Mouse (Mus musculus): Measurements from ENCODE around the gene Olfr1424. TPM values are rescaled to one million over a fixed set of nuclear protein-coding genes. Genes with fewer than 3 reads are reported as not detected.

Gene Olfr1424
- not detected for polyA plus RNA-seq (2017; shearing (Covaris generic))

DNA sequence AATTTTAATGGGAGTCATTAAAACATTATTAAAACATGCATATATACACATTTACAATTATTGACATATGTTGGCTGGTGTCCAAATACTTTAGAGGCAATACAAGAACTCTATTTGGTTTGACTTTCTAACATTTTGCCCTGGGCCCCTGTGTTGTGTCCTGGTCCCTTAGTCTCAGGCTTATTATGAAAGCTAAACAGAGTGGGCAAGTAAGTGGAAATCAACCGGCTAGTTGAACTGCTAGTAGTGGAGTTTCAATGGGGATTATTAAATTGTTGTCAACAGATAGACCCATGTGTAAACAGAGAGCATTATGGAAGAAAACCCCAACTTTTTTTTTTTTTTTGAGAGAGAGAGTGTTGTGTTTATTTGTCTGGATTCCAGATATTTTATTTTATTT is at the start of gene Olfr1424:
Gene Olfr1424 (minus strand): TSS at position 101 of the 400 bp plus-strand sequence.

DNA sequence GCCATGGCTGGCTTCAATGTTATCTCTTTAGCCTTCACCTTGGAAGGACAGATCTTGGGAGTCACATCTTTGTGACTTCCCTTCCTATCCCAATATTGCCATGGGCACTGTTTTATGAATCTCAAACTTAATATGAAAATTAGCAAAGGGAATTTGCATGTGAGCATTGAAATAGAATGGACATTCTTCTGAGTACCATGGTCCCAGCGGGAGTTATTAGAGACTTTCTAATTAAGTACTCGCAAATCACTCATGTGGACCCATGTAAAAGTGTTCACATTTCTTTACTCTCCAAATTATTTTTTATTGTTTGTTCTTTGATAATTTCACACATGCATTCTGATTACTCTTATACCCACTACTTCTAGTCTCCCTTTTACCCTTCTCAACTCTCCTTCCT is 40.8 kb upstream of the Olfr1424 start, which contains the start of gene Olfr1427:
Gene Olfr1427 (minus strand): TSS at position 101 of the 400 bp plus-strand sequence.

DNA sequence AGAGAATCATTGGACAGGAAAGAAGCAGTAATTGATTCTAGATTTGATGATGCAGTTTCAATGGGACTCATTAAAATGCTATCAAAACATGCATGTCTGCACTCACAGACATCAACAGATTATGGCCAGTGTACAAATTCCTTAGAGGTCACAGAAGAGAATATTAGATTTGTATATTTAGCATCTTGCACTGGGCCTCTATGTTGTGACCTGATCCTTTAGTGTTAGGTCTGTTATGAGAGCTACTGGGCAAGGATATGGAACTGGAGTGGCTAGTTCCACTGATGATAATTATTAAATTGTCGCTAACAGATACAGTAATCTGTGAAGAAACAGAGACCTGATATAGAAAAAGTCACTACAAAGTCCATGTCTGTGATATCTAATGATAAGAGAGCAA is 29.4 kb upstream of the Olfr1424 start, which contains the start of gene Olfr1426:
Gene Olfr1426 (minus strand): TSS at position 101 of the 400 bp plus-strand sequence.

DNA sequence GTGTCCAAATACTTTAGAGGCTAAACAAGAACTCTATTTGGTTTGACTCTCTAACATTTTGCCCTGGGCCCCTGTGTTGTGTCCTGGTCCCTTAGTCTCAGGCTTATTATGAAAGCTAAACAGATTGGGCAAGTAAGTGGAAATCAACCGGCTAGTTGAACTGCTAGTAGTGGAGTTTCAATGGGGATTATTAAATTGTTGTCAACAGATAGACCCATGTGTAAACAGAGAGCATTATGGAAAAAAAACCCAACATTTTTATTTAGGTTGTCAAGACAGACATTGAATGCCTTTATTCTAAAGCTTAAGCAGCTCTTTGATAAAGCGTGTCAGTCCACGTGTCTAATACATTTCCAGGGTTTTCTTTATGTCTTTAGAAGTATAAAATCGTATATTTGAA is 15.1 kb upstream of the Olfr1424 start, which contains the start of gene Olfr1425:
Gene Olfr1425 (minus strand): TSS at position 101 of the 400 bp plus-strand sequence.

DNA sequence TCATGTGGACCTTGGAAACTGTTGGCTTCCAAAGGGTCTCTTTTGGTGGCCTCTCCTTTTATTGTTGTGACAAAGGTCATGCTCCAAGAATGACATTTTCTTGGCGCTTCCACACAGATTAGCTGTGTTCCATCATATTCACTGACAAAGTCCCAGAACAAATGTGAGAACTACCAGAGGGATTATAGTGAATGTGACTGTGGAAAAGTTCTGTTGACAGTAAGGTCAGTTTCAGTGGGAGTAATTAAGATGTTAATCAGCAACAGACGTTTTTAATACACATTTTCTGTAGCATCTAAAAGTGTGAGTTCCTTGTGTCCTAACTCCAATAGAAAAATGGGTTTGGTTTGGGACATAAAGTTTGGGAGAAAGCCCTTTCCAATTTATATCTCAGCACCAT is 21.3 kb downstream of the Olfr1424 start, which contains the start of gene Olfr1423:
Gene Olfr1423 (minus strand): TSS at position 101 of the 400 bp plus-strand sequence.

Other genes starting within 250 kb of the Olfr1424 start
- 2.6 TPM for gene Stx3, start 243.3 kb downstream of the Olfr1424 start, polyA plus RNA-seq (2017; shearing (Covaris generic))
- gene Olfr1417, start 223.5 kb downstream of the Olfr1424 start, polyA plus RNA-seq (2017; shearing (Covaris generic)): not detected
- not detected for gene Olfr1418, start 201.6 kb downstream of the Olfr1424 start, polyA plus RNA-seq (2017; shearing (Covaris generic))
- not detected for gene Olfr1419, start 187.6 kb downstream of the Olfr1424 start, polyA plus RNA-seq (2017; shearing (Covaris generic))
- gene Olfr1420, start 176.1 kb downstream of the Olfr1424 start, polyA plus RNA-seq (2017; shearing (Covaris generic)): 0.17 TPM
- gene Patl1, start 150.3 kb downstream of the Olfr1424 start, polyA plus RNA-seq (2017; shearing (Covaris generic)): 20.6 TPM
- gene Osbp, start 96.7 kb downstream of the Olfr1424 start, polyA plus RNA-seq (2017; shearing (Covaris generic)): 4.1 TPM
- gene Olfr1423, start 21.4 kb downstream of the Olfr1424 start, polyA plus RNA-seq (2017; shearing (Covaris generic)): not detected
- gene Olfr1425, start 15.0 kb upstream of the Olfr1424 start, polyA plus RNA-seq (2017; shearing (Covaris generic)): not detected
- not detected for gene Olfr1426, start 29.3 kb upstream of the Olfr1424 start, polyA plus RNA-seq (2017; shearing (Covaris generic))
- gene Olfr1427, start 40.7 kb upstream of the Olfr1424 start, polyA plus RNA-seq (2017; shearing (Covaris generic)): not detected
- not detected for gene Olfr1428, start 53.2 kb upstream of the Olfr1424 start, polyA plus RNA-seq (2017; shearing (Covaris generic))
- not detected for gene Olfr76, start 60.5 kb upstream of the Olfr1424 start, polyA plus RNA-seq (2017; shearing (Covaris generic))
- 0.10 TPM for gene Olfr1555-ps1, start 107.4 kb upstream of the Olfr1424 start, polyA plus RNA-seq (2017; shearing (Covaris generic))
- not detected for gene Olfr1431, start 138.0 kb upstream of the Olfr1424 start, polyA plus RNA-seq (2017; shearing (Covaris generic))
- gene Olfr1432, start 169.9 kb upstream of the Olfr1424 start, polyA plus RNA-seq (2017; shearing (Covaris generic)): not detected
- gene Olfr262, start 179.0 kb upstream of the Olfr1424 start, polyA plus RNA-seq (2017; shearing (Covaris generic)): not detected
- not detected for gene Olfr235, start 198.3 kb upstream of the Olfr1424 start, polyA plus RNA-seq (2017; shearing (Covaris generic))
- not detected for gene Olfr1434, start 217.2 kb upstream of the Olfr1424 start, polyA plus RNA-seq (2017; shearing (Covaris generic))
- gene Olfr1436, start 236.4 kb upstream of the Olfr1424 start, polyA plus RNA-seq (2017; shearing (Covaris generic)): not detected

Data from inflammation-experienced regulatory T-cells, adult 16 weeks (primary cell).